Mouse (Mus musculus) forebrain, postnatal 0 days (tissue): ENCODE data around the gene Pde7b. TPM values are rescaled to one million over a fixed set of nuclear protein-coding genes. Genes with fewer than 3 reads are reported as not detected.
A peak's percentile ranks its signal among the peaks of the same experiment; 100 is the strongest.

Experiments
- ATAC-seq: fragments of 200-750 bp; cut with Nextera tagmentation; 2 replicates; pipeline ENCODE4 v1.8.0; 2017; ENCODE audit warnings: mild to moderate bottlenecking, moderate library complexity
- DNase-seq: peaks from one replicate; pipeline ENCODE4 v3.0.0-alpha.2; 2015
- H3K27ac ChIP-seq: fragments of 300-500 bp; sonication (generic); 2 replicates; pipeline ENCODE4 v1.5.1; 2014; ENCODE audit warnings: low read depth, mild to moderate bottlenecking, antibody characterized with exemption, low read length, moderate library complexity, mixed read lengths
- H3K27me3 ChIP-seq: fragments of 300-500 bp; sonication (generic); 2 replicates; pipeline ENCODE4 v1.6.1; 2014; ENCODE audit warnings: mild to moderate bottlenecking, low read length, mixed read lengths; ENCODE audit not compliant: insufficient read depth
- H3K36me3 ChIP-seq: fragments of 300-500 bp; sonication (generic); 2 replicates; pipeline ENCODE4 v1.6.1; 2014; ENCODE audit warnings: mild to moderate bottlenecking, moderate library complexity; ENCODE audit not compliant: insufficient read depth
- H3K4me1 ChIP-seq: fragments of 300-500 bp; sonication (generic); 2 replicates; pipeline ENCODE4 v1.6.1; 2014; ENCODE audit warnings: antibody characterized with exemption; ENCODE audit not compliant: insufficient read depth
- H3K4me2 ChIP-seq: fragments of 300-500 bp; sonication (generic); 2 replicates; pipeline ENCODE4 v1.6.1; 2014; ENCODE audit warnings: low read depth, mild to moderate bottlenecking, moderate library complexity
- H3K4me3 ChIP-seq: fragments of 300-500 bp; sonication (generic); 2 replicates; pipeline ENCODE4 v1.5.1; 2014; ENCODE audit warnings: low read depth, low read length, mixed read lengths
- H3K9ac ChIP-seq: fragments of 300-500 bp; sonication (generic); 2 replicates; pipeline ENCODE4 v1.6.1; 2014; ENCODE audit warnings: mild to moderate bottlenecking
- H3K9me3 ChIP-seq: fragments of 300-500 bp; sonication (generic); 2 replicates; pipeline ENCODE4 v1.6.1; 2016; ENCODE audit warnings: low read length
- CTCF ChIP-seq: sonication (generic); IDR thresholded peaks from 2 replicates; pipeline ENCODE4 v1.5.1; 2016; ENCODE audit warnings: antibody characterized with exemption, control low read depth, low read depth
- WGBS: fragments of 180-500 bp; shearing (Covaris S2); extraction: QIAGEN DNeasy Blood & Tissue Kit; methylation state at CpG from one replicate; pipeline ENCODE4 v1.1.7; 2014; 5-methylcytosine and 5-hydroxymethylcytosine counted together
- polyA plus RNA-seq: library from polyadenylated mRNA; unstranded; fragments of >200 nt; fragmentation: Nextera tagmentation; extraction: Ambion mirVana; gene quantifications from 2 replicates; pipeline ENCODE4 v1.2.1, GENCODE M21; 2015
- total RNA-seq: library from RNA; depleted of rRNA; stranded (reverse); fragments of >200 nt; gene quantifications from 2 replicates; pipeline ENCODE4 v1.2.3, GENCODE M21; 2014

The Pde7b gene
- total and polyA plus RNA-seq, 2 experiments from 2014 or later, result 2.4 to 9.4 TPM

DNA sequence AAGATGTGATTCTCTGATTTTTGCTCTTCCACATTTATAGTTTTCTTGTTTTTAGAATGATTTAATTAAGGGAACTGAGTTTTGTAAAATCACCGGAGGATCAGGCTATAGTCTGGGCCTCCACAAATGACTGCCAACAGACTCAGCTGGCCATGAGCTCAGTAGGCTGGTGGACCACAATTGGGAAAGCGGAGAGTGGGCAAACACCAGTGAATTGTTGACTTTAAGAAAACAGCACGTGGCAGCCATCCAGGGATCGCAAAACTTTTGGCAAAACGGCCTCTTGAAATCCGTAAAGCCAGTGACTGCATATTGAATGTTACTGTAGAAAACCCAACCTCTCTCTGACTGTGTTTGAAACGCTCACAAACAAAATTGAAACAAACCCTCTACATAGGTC lies 94.8 kb downstream of the Pde7b start:
- no peaks in the 10 kb centered on the region for H3K27me3 ChIP-seq
- TF ChIP-seq CTCF, result no peak
- peak; percentile 18 for DNase-seq
- 0 out of 2 replicates have a peak, but pooled peaks cover 3% of the 10 kb centered on the region for H3K4me1 ChIP-seq
- no peaks in the 10 kb centered on the region for H3K9me3 ChIP-seq
- 50% methylated on average over 7 of the region's 7 CpGs for WGBS
- no peak overlapping the region for H3K4me3 ChIP-seq
- H3K9ac ChIP-seq, result no peak overlapping the region
- no peak overlapping the region for H3K27ac ChIP-seq
- H3K4me2 ChIP-seq, result no peak overlapping the region
- ATAC-seq, result no peak
- H3K36me3 ChIP-seq, result no peaks in the 10 kb centered on the region

GRCm38 (mm10) chr10:20625702-20626375 lies 99.0 kb downstream of the Pde7b start:
- H3K36me3 ChIP-seq, result no peaks in the 10 kb centered on the region
- no peaks in the 10 kb centered on the region for H3K9me3 ChIP-seq
- H3K27me3 ChIP-seq, result no peaks in the 10 kb centered on the region
- no peak for ATAC-seq
- no peak overlapping the region for H3K9ac ChIP-seq
- WGBS, result 92% methylated on average over 16 of the region's 16 CpGs
- H3K4me1 ChIP-seq, result no peaks in the 10 kb centered on the region
- DNase-seq, result no peak
- no peak overlapping the region for H3K4me2 ChIP-seq
- no peak overlapping the region for H3K4me3 ChIP-seq
- no peak overlapping the region for H3K27ac ChIP-seq
- no peak for TF ChIP-seq CTCF

DNA sequence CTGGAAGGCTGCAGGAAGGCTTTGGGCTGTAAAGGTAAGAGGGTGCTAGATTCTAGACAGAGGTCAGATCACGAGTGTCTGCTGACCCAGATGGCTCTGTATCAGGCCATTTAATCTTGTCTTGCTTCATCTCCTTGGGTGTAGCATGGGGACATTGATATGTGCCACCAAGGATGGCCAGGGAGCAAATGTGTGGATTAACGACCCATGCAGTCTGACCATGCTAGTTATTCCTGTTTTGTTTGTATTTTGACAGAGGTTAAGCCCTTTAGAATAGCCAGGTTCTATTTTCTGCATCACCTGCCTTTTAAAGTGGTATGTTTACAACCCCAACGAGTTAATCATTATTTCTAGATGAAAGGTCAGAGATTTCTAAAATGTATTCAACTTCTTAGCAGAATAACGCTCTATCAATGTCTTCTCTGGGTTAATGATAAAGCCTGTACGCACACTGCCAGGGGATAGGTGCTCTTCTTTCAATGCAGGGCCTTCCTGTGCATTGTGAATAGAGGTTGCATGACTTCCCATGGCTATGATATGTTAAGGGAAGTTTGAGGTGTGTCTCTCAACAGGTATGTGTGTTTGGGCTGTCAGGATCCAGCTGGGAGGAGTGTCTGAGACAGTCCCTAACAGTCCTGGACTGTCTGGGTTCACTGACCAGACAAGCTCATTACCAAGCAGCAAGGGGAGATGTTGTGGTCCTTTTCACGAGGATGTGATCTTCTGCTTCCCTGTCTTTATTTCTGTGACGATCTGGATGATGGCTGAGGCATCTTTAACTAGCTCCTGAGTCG lies 103.0 kb downstream of the Pde7b start:
- Histone ChIP-seq H3K9me3 (no peaks in the 10 kb centered on the region), H3K27ac (no peak overlapping the region), H3K36me3 (no peaks in the 10 kb centered on the region), H3K4me2 (no peak overlapping the region), H3K4me3 (no peak overlapping the region), H3K9ac (no peak overlapping the region), H3K4me1 (no peaks in the 10 kb centered on the region), H3K27me3 (no peaks in the 10 kb centered on the region)
- ATAC-seq (no peak), DNase-seq (no peak)
- no peak for TF ChIP-seq CTCF
- 82% methylated on average over 8 of the region's 8 CpGs for WGBS

DNA sequence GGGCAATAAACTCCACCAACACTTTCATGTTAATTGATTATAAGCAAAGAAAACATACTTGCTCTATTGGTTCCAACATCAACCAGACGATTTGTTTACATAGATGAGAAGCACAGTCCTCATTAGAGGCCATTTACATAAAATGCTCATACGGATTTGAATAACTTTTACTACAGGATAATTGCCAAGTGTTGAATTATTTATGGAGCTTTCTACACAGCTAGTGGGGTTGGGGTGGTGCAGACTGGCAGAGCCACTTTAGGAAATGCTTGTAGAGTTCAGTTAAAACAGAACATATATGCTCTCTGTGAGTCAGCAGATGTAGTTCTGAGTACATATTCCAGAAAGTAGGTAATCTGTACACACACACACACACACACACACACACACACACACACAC lies 118.9 kb downstream of the Pde7b start:
- Histone ChIP-seq H3K27me3 (no peaks in the 10 kb centered on the region), H3K36me3 (no peaks in the 10 kb centered on the region), H3K4me2 (no peak overlapping the region), H3K4me1 (no peaks in the 10 kb centered on the region), H3K9ac (no peak overlapping the region), H3K4me3 (no peak overlapping the region), H3K9me3 (no peaks in the 10 kb centered on the region), H3K27ac (no peak overlapping the region)
- no peak for TF ChIP-seq CTCF
- 15% methylated on average over 2 of the region's 2 CpGs for WGBS
- DNase-seq (no peak), ATAC-seq (no peak)

- no peaks in the 10 kb centered on the region for H3K9me3 ChIP-seq
- no peak for DNase-seq
- H3K36me3 ChIP-seq, result no peaks in the 10 kb centered on the region
- no peak overlapping the region for H3K27ac ChIP-seq
- WGBS, result 74% methylated on average over 5 of the region's 5 CpGs
- no peaks in the 10 kb centered on the region for H3K4me1 ChIP-seq
- ATAC-seq, result no peak
- no peak overlapping the region for H3K4me3 ChIP-seq
- no peak overlapping the region for H3K9ac ChIP-seq
- no peaks in the 10 kb centered on the region for H3K27me3 ChIP-seq
- H3K4me2 ChIP-seq, result no peak overlapping the region
- no peak for TF ChIP-seq CTCF
Observed at GRCm38 (mm10) chr10:20595107-20595810, 129.6 kb downstream of the Pde7b start.

- 62% methylated on average over 5 of the region's 5 CpGs for WGBS
- Histone ChIP-seq H3K4me2 (no peak overlapping the region), H3K9me3 (no peaks in the 10 kb centered on the region), H3K27ac (no peak overlapping the region), H3K4me1 (no peaks in the 10 kb centered on the region), H3K4me3 (no peak overlapping the region), H3K36me3 (no peaks in the 10 kb centered on the region), H3K9ac (no peak overlapping the region), H3K27me3 (no peaks in the 10 kb centered on the region)
- ATAC-seq, result no peak
- DNase-seq, result no peak
- no peak for TF ChIP-seq CTCF
Observed at GRCm38 (mm10) chr10:20594015-20594414, 130.9 kb downstream of the Pde7b start.

- H3K4me3 ChIP-seq, result no peak overlapping the region
- H3K27me3 ChIP-seq, result no peaks in the 10 kb centered on the region
- no peaks in the 10 kb centered on the region for H3K9me3 ChIP-seq
- no peak overlapping the region for H3K4me2 ChIP-seq
- no peak overlapping the region for H3K27ac ChIP-seq
- TF ChIP-seq CTCF, result no peak
- no peak overlapping the region for H3K9ac ChIP-seq
- 56% methylated on average over 7 of the region's 7 CpGs for WGBS
- H3K4me1 ChIP-seq, result no peaks in the 10 kb centered on the region
- DNase-seq (no peak), ATAC-seq (no peak)
- H3K36me3 ChIP-seq, result no peaks in the 10 kb centered on the region
Observed at GRCm38 (mm10) chr10:20590100-20590499, 134.8 kb downstream of the Pde7b start.
